Mouse (Mus musculus): ENCODE data around the gene Gm11232. TPM values are rescaled to one million over a fixed set of nuclear protein-coding genes. Genes with fewer than 3 reads are reported as not detected.

Gene Gm11232
- polyA plus RNA-seq (2014; fragmentation: Illumina TruSeq; extraction: RNeasy Lipid Tissue Mini Kit (QIAGEN cat#74804); ENCODE audit: low read depth, low replicate concordance) = not detected

GRCm38 (mm10) chr4:71757865-71758264 is at the start of gene Gm11232:
TSS of gene Gm11232 (minus strand) at chr4:71757965.

Data from adipose tissue, adult 10 weeks (tissue).